Mouse (Mus musculus) embryo, embryonic 9.5 days (tissue): ENCODE measurements at regions not wholly inside any gene's neighbourhood (a gene's known extent, or its start where the extent isn't known, plus 50 kb on each side); places are given as distances from the start of the nearest gene placed in this dataset.

Source experiments
- DNase-seq: peaks from one replicate; pipeline ENCODE4 v3.0.0-alpha.2; 2017; ENCODE audit errors: extremely low spot score

- DNase-seq, result no peak
These were observed 52.0 kb upstream of the C030005K15Rik start for GRCm38 (mm10) chr10:97778531-97778930.

GRCm38 (mm10) chr10:97779335-97779734, 52.8 kb upstream of the C030005K15Rik start:
- DNase-seq, result no peak

DNA sequence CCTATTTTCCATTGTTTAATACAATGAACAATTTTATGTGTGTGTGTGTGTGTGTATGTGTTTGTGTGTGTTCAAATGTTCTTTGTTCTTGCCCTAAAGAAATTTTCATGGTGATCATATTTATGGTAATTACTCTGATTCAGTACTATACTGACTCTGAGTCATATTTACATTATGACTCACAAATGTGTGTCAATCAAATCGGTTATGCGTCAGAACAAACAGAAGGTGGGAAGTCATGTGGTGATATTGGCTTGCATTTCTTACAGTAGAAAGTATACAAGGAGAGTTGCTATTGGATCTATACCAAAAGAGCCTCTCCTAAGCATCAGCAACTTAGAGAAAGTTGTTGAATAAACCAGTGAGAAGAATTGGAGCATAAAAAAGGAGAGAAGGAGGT, 67.2 kb upstream of the C030005K15Rik start:
- no peak for DNase-seq

- no peak for DNase-seq
These were observed 75.1 kb upstream of the C030005K15Rik start for GRCm38 (mm10) chr10:97801448-97802265.

DNA sequence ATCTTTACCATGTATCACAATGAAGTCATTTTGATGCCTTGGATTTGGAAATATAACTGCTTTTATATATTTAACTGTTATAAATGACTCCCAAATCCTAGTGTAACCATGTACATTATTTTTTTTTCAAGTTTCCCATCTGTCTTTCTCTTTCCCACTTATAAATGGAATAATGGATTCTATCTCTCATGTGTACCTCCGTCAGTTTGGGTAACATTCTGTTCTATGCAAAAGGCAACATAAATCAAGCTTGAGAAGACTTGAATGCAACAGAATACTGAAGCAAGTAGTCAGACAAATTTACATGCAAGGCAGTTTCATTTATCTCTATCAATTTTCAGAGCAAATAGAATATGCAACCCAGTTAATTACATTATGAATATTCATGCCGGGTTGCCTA, 81.4 kb upstream of the C030005K15Rik start:
- DNase-seq, result no peak

- DNase-seq, result no peak
These were observed 116.0 kb upstream of the C030005K15Rik start for GRCm38 (mm10) chr10:97842574-97842973.

- no peak for DNase-seq
These were observed 124.9 kb upstream of the C030005K15Rik start for GRCm38 (mm10) chr10:97851487-97851886.

DNA sequence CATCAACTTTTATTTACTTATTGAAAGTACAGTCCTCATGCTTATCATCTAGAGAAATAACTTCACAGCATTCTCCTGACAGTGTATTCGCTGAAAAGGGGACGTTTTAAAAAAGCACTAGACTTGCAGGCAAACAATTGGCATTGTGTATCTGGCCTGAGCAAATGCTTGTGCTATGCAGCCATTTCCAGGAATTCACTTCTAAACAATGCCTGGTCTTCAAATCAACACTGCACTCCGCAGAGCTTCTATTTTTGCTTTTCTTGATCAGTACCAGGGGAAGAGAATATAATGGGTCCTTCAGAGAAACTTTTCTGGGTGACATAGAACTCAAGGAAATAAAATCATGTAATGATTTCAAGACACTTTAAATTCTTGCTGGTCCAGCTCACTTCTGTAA, 150.5 kb upstream of the C030005K15Rik start:
- DNase-seq, result no peak

GRCm38 (mm10) chr10:97886049-97886448, 159.5 kb upstream of the C030005K15Rik start:
- DNase-seq, result no peak

DNA sequence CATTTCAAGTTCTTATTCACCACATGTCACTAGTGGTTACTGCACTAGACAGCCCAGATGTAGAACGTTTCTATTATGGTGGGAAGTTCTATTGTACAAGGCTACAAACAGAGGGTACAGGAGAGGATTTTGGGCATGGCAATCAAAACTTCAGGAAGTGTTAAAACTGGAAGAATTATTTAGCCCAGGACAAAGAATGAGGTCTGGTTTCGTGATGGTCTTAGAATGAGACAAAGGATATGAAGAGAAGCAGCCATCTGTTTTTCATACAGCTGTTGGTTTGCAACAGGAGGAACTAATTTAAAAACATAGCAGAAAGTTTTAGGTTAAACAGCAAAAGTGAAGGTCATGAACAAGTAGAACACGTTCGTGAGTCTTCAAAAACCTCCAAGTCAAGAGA, 179.2 kb upstream of the C030005K15Rik start:
- DNase-seq, result no peak

DNA sequence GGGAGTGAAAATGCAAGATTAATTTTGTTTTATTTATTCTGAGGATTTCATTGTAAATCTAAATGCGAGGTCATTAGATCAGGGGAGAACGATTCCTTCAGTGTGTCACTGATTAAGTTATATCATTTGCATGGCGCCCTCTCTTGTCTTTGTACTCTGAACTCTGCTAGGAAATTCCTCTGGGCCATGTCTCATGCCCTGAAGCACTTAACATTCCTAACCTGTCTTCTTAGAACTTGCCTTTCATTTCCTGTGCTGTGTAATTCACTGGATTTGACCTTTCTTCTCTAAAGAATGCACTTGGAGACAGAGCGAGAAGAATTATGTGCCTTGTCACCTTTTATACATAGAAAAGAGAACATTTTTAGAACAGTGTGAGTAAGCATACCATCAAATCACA, 199.0 kb upstream of the C030005K15Rik start:
- DNase-seq, result no peak

- DNase-seq, result no peak
These were observed 213.8 kb upstream of the C030005K15Rik start for GRCm38 (mm10) chr10:97940345-97940744.

DNA sequence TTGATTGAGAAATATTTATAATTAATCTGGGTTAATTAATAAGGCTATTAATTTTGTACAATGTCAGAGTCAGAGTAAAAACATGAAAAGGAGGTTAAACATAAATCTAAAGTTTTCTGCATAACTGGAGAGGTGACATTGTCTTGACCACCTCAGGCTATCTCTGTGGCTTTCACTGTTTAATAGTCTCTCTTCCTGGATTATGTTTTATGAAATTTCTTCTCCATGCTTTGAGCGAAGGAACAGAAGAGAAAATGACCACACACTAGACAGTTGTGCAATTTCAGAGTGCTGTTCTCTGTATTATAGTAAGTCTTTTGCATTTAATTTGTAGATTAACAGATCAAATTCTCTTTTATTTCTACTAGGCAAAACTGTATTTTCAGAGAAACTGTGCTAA, 239.3 kb upstream of the C030005K15Rik start:
- DNase-seq, result no peak

- no peak for DNase-seq
These were observed 240.4 kb upstream of the C030005K15Rik start for GRCm38 (mm10) chr10:97966931-97967330.

DNA sequence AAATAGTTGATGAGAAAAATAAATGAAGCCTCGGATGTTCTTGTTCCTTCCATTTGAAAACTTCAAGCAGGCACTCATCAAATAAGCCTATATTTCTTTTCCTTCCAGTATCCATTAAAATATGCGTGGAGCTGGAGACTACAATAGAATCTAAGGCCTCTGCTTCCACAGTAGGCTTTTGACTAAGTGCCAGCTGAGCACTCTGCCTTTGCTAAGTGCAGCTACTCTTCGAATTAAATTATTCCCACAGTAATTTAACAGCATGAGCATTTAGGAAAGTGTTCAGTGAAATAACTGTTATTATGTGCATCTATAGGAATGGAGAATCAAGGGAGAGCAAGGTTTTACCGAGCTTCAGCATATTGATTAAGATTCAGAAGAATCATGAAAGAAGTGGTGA, 280.5 kb upstream of the C030005K15Rik start:
- no peak for DNase-seq

DNA sequence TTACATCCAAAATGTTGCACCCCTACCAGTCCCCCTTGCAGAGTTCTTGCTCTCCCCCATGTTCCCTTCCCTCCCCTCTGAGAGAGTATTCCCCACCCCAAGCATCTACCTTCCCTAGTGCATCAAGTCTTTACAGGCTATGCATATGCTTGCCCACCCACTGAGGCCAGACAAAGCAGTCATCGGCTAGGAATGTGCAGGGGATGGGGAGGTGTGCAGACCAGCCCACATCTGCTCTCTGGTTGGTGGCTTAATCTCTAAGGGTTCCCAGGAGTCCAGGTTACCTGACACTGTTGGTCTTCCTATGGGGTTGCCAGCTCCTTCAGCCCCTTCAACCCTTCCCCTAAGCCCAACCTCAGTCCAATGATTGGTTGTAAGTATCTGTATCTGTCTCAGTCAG, 281.8 kb upstream of the C030005K15Rik start:
- peak; percentile 5 for DNase-seq

- no peak for DNase-seq
These were observed 286.4 kb upstream of the C030005K15Rik start for GRCm38 (mm10) chr10:98012916-98013315.

GRCm38 (mm10) chr10:98014985-98015902, 288.7 kb upstream of the C030005K15Rik start:
- DNase-seq, result no peak

- no peak for DNase-seq
These were observed 290.2 kb upstream of the C030005K15Rik start for GRCm38 (mm10) chr10:98016596-98017304.

DNA sequence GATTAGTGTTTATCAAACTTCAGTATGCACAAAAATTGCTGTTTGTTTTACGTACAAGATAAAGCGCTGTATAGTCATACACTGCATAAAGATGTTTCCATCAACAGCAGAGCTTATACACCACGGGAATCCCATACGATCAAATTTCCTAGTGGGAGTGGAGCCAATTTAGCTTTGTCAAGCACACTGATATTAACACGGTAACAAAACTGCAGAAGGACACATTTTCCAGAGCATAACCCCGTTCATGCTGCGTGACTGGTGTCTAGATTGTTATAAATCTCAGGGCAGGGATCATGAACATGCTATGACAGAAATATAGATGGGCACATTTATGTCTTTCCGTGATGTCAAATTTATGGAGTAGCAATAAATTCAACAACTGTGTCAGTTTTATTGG, 302.6 kb upstream of the C030005K15Rik start:
- DNase-seq, result no peak

DNA sequence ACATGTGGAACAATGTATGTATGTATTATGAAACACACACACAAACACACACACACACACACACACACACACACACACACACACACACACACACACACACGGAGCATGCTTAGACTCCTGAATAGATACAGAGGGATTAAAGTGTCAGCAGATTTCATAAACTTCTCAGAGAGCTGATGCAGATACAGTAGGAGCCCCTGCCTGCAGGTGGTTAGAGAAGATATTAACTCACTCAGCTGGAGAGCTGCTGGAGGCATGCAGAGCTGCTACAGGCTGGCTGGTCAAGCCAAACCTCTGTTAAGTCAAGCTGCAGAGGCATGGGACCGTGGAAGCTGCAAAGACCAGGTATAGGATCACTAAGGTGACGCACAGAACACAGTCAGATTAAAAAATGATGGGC, 303.1 kb upstream of the C030005K15Rik start:
- DNase-seq, result no peak

DNA sequence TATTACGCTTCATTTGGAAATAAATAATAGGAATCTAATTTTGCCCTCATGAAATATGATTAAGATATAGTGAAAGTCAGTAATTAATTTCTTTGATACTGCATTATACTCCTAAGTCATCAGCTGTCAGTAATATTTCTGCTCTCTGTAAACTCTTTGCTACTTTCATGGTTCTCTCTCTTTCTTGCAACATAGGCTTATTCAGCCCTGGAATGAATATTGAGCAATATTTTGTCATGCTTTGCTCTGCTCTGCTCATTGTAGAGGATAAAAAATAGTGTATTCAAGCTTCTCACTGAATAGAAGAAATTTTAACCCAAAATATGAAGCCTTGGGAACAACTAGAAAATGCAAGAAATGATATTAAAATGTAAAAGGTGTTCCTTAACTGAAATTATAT, 306.1 kb upstream of the C030005K15Rik start:
- no peak for DNase-seq
